Mouse (Mus musculus): ENCODE results near the gene Dnaaf5.

The Dnaaf5 gene

DNA sequence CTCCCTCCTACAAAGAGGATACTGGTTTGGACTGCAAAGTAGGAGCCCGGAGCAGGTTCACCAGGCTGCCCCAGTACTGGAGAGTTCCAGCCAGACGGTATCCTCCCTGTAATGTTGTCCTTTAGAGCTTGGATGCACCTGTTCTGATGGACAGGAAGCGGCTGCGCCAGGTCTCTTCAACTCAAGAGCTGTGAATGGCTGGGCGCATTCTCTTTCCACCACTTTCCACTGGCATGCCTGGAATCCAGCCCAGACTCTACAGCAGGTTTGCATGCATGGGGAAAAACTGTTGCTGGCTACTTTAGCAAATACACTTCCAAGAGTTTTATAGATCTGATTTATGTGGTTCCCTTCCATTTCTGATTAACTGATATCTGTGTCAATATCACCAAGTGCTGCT, 8.7 kb upstream of the Dnaaf5 start:
- peak; percentile 64 for DNase-seq

DNA sequence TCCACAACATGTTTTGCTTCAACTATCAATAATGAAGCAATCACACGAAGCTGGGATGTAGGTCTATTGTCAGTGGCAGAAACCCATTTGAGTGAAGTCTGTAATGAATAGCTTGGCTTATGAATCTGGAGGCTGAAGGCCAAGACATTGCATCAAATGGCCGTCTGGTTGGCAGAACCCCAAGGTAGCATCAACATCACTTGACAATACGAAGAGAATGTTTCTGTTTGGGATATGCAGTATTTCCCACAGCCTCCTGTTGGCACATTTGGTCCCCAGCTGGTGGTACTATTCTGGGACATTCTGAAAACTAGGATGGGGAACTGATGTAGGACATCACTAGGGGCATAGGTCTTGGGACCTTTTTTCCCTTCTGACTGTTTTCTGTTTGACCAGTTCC, 6.1 kb upstream of the Dnaaf5 start:
- peak; percentile 57 for DNase-seq

DNA sequence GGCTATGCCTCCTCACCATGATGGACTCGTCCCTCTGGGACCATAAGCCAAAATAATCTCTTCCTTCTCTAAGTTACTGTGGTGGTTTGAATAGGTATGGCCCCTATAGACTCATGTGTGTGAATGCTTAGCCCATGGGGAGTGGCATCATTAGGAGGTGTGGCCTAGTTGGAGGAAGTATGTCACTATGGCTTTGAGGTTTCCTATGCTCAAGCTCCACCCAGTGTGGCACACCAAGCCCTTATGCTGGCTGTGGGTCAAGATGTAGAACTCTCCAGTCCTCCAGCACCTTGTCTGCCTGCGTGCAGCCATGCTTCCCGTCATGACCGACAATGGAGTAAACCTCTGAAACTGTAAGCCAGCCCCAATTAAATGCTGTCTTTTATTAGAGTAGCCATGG, 4.3 kb upstream of the Dnaaf5 start:
- no peak for DNase-seq

DNA sequence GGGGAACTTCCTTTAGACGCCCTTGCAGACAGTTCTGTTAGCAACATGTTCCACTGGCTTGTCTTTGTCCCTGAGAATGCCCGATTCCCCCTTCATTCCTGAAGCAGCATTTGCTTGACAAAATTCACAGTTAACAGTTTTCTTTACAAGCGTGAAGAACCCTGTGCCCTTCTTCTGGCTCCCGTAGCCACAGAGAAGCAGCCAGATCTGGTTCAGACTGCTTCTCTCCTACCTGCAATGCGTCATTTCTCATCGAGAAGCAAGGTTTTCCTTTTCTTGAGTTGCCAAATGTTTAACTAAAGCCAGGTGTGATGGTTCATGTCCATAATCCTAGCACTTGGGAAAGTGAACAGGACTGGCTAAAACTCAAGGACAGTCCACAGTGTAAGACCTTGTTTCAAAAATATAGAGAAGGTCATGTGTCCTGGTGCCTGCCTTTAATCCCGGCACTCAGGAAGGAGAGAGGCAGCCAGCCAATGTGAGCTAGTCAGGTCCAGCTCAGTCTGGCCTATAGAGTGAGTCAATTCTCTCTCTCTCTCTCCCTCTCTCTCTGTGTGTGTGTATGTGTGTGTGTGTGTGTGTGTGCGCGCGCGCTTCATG, 3.4 kb upstream of the Dnaaf5 start:
- DNase-seq = peak; percentile 71

DNA sequence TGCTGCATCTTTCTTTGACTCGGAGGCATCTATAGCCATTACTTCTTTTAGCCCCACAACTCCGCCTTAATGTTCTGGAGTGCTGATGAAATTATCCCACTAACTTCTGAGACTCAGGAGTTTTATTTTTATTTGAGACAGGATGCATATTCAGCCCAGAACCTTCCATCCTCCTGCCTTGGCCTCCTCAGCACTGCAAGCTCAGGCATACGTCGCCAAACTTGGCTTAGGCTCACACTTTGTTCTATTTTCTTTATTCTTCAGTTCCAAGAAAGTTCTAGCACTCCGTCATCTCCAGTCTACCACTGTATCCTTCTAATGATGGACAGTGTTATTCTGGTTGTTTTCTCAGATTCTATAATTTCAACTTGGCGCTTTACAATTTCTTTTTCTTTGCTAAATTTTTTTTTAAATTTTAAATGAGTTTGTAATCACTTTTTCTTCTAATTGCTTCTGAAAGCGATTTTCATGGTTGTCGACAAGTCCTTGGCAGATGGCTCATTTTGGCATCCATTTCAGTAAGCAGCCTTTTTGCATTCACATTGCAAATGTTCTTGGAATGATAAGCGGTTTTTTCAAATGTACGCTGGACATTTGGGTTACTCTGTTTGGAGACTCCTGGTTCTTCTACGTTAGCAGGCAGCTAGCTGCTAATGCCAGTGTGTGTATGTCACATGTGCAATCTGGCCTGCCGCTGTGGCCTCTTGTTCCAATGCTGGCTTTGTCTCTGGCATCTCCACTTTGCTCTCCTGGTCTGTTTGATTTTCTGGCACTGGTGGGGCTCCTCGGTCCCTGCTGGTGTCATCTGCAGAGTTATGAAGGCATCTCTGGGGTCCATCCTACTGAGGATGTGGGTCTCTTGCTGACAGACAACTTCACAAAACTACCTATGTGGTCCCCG, 2.6 kb upstream of the Dnaaf5 start:
- peak; percentile 75 for DNase-seq

DNA sequence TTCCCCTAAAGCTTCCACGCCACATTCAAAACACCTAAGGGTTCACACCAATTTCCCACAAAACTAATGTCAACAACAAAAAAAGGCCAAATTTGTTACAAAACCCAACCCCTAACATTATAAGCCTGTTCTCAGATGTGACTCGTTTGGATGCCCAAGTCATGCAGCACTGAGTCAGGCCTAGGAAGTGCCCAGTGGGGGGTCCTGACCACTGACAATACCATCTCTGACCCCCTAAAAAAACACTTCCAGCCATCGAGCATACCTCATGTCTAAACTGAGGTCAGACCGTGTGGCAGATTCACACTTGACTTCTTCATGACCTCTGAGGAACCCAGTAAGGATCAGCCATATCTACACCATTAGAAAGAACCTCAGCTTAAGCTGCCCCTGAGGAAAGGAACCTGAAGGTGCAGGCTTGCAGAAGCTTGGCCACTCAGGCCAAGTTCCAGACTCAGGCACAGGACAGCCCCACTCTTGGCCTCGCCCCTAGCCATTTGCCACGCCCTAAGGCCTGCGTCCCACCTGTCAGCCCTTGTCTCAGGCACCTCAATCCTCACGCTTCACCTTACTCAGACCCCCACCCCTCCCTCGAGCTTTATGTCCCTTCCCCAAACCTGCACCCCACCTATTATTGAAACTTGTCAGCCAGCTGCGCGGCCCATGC, 884 bp upstream of the Dnaaf5 start:
- DNase-seq = peak; percentile 81

DNA sequence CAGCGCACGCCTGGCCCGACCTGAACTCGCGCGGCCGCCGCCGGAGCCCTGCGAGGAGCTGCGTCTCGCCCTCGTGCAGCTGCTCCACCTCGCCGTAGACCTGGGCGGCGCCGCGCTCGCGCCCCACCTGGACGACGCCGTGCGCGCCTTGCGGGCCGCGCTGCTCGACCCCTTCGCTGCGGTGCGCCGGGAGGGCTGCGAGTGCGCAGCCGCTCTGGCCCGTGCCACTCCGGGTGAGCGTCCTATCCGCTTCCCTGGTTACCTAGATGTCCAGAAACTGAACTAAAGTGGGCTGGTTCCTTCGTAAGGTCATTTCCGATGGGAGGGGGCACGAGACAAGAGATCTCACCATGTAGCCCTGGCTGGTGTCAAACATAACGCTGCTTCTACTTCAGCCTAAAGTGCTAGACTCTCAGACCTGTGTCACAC, 594 bp downstream of the Dnaaf5 start:
- DNase-seq = peak; percentile 59

DNA sequence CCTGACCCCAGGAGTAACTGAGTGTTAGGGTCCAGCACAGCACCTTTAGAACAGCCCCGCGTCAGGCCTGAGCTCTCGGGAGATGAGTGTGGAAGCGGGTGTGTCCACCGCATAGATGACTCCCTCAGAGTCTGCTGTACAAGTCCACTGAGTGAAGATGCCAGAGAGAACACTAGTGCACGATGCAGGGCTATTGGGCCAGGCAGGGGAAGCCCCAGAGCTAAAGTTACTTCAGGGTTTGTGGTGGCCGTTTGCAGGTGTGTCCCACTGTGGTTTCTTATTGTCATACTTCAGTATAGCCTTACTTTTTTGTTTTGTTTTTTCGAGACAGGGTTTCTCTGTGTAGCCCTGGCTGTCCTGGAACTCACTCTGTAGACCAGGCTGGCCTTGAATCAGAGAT, 10.9 kb downstream of the Dnaaf5 start:
- no peak for DNase-seq

DNA sequence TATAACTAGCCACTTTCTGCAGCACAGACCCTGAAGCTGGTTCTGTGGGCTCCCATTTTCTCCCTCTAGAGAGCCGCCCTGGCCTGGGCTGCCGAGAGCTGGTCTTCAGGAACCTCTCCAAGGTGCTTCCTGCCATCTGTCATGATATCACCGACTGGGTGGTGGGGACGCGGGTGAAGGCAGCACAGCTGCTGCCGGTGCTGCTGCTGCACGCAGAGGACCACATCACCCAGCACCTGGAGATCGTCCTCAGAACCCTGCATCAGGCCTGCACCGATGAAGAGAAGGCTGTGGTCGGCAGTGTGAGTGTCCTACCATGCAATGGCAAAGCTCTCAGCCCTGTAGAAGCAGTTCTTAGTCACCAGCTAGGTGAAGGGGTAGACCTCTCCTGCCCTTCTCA, 11.6 kb downstream of the Dnaaf5 start:
- no peak for DNase-seq

DNA sequence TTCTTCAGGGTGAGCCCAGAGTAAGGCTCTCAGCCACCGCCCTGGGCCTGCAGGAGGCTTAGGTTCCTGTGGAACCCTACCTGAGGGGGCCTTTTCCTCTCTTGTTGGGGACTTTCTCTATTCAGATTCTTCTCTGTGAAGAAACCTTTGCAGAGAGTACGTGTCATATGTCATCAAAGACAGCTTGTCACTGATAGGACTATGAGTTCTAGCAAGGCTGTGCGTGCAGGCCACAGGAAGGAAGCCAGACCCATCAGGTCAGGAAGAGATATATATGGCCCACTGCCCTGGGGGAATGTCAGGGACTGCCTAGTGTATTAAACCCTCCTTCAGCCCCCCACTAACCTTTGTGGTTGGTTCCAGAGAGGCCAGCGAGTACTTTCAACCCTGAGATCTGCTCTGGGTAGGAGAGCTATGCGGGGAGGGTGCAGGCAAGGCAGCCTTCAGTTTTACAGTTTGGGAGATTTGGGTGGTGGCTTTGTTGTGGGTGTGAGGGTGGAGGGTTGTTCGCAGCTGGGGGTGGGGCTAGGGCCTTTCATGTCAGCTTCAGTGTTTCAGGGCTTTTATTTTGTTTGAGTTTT, 16.8 kb downstream of the Dnaaf5 start:
- no peak for DNase-seq

DNA sequence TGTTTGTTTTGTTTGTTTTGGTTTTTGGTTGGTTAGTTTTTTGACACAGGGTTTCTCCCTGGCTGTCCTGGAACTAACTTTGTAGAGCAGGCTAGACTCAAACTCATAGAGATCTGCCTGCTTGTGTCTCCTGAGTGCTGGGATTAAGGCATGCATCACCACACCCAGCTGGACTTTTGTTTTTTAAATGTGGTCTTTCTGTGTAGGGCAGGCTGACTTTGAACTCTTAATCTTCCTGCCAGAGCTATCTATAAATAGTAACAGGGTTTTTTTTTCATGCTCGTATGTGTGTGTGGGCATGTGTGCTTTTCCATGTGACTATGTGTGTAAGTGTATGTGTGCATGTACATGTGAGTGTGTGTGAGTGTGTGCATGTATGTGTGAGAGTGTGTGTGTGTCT, 17.5 kb downstream of the Dnaaf5 start:
- DNase-seq = no peak

DNA sequence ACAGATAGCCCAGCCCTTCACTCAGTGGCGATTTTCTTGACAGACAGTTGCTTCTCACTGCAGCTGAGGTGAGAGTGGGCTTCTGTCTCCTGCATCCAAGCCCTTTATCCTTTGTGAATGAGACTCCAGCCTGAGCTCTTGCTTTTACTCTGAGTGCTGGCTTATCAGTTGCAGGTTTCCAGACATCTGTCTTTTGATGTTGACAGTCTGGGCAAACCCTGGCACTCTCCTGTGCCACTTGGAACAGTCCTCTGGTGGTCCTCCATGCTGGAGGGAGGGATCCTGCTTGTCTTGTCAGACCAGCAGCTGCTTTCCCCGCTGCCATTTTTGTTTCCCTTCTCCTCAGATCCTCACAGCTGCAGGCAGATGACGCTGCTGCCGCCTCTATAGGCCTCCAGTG, 21.9 kb downstream of the Dnaaf5 start:
- no peak for DNase-seq

DNA sequence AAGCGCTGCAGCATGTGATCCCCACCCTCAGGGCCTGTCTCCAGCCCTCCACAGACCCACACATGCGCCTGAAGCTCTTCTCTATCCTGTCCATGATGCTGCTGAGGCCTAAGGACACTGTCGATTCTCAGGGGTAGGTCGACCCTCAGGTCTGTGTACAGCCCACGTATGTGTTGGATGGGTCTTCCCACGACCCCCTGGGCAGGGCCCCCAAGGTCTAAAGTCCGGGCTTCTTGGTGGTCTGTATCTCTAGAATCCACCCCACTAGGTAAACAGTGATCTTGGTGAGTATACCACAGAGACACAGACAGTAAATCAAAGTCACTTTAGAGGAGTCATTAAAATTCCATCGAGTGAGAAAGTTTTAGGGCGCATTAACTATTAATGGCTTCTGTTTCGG, 24.1 kb downstream of the Dnaaf5 start:
- DNase-seq = no peak

DNA sequence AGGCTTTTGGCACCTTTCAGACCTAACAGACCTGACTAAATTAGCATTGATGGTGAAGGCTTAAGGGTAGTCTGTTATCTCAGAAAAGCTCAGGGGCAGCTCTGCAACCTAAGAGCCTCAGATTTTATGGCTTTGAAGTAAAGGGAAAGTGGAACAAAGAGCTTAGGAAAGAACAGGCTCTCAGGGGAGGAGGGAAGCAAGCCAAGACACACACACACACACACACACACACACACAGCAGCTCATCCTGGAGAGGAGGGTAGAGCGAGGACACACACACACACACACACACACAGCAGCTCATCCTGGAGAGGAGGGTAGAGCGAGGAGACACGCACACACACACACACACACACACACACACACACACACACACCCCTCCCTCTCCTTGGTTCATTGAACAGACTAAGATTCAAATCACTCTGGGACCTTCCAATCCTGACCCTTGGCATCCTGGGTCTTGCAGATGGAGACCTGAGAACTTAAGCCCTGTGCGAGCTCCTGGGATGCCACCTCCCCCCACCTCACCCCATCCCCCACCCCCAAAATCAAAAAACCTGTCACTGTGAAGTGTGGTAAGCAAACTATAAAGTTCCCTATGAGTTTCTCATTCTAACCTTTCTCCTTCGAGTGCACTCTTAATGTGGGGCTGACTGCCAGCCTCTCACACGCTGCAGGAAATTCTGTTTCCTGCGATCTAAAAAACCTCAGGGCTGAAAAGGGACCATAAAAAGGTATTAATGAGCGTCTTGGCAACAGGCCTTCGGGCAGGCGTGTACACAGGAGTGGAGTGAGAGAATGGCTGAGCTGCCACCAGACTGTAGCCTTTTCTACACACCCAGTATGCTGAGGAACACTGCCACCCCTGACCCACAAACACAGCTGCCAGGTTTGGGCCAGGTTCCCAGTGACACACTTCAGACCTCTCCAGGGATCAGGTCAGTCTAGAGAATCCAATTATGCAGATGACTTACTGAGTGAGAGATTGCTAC, 24.8 kb downstream of the Dnaaf5 start:
- DNase-seq = peak; percentile 42

DNA sequence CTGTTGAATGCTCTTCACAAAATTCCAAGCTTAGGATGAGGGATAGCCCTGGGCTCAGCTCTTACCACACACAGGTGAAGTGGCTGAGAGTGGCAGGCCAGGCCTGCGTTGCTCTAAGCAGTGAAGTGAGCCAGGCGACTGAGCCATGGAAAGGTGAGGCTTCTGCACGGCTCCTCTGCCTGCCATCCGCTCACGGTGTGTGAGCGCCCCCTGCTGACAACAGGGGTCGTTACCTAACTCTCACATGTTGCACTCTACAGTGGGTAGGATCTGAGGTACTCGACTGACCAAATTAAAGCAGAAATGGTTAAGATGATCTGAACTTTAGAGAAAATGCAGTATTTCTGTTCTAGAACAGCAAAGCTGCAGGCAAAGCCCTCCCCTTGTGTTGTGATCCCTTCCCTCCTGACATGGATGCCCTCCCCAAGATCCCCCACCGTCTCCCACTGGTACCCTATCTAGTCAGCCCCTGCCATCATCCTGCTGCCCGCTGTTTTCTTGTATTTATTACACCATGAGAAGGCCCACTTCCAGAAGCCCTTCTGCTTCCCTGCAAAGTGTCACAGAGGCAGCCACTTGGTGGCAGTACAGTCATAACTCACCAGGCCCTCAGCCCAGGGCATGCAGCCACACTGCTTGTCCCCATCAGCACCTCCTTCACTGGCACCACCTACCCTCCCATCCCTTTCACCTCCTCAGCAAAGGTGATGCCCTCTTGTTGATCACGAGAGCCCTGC, 29.0 kb downstream of the Dnaaf5 start:
- DNase-seq = peak; percentile 74

DNA sequence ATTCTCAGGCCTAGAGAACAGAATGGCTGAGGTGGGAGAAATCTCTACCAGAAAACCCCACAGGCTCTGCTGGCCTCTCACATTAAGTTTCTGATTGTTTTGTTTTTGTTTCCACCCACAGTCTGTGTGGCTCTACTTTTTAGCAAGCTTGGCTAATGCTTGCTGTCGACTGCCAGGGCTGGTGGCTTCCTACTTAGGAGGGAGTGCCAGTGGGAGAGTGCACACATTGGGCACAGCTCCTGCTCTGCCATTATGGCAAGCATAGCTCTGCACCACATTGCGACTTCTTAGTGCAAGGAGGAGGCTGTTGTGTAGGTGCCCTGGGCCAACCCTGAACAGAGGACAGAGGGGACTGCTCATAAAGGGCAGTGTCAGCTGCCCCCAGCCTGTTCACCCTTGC, 33.1 kb downstream of the Dnaaf5 start:
- no peak for DNase-seq

DNA sequence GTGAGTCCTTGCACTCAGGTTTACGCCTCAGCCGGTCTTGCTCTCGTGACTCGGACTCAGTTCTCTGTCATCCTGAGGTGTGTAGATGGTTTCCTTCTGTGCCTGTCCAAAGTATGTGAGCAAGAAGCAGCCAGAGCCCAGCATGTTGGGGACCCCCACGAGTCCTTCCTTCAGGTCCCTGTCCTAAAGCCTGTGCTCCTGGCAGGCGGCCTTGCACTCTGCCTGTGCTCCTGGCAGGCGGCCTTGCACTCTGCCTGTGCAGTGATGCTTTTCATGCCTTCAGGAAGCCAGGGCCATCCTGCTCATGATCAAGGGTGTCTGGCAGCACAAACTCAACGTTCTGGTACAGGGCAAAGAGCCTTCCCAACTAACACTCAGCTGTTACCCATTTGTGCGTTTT, 33.6 kb downstream of the Dnaaf5 start:
- peak; percentile 48 for DNase-seq

DNA sequence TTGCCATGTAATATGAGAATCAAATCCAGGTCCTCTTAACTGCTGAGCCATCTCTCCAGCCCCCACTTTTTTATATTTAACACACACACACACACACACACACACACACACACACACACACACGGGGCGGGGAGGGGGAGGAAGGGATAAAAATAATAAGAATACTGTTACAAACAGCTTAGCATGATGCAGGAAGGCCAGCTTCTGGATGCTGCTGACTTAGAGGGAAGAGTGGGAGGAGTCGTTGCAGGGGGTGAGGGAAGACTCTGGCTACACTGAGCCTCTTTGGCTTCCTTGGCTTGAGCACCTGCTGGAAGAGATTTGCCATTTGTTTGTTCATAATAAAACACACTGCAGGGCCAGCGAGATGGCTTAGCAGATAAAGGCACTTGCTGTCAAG, 34.9 kb downstream of the Dnaaf5 start:
- DNase-seq = no peak

DNA sequence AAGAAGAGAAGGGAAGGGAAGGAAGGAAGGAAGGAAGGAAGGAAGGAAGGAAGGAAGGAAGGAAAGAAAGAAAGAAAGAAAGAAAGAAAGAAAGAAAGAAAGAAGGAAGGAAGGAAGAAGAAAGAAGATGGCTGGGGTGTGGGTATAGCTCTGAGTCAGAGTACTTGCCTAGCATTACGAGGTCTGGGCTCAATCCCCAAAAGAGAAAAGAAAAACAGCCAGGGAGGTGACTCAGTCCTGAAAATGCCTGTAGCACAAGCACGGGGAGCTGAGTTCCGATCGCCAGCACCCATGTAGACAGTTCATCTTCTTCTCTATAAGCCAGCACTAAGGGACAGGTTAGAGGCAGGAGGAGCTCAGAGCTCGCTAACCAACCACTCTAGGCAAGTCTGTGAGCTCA, 39.7 kb downstream of the Dnaaf5 start:
- DNase-seq = no peak

DNA sequence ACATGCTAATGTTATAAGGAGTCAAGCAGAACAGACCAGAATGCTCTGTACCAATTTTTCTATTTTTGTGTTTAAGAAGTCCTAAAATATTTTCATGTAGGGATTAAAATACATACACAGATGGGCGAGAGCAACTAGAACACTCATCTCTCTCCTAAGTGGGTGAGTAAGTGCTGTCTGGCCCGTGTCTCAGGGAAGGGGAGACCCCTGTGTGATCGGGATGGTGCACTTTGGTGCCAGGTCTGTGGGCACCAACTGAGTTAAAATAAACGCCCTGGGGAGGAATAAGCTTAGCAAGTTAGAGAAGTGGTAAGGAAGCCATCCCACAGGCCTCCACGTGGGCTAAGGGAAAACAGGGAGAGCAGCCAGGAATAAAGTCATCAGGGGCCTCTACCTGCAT, 40.9 kb downstream of the Dnaaf5 start:
- no peak for DNase-seq

DNA sequence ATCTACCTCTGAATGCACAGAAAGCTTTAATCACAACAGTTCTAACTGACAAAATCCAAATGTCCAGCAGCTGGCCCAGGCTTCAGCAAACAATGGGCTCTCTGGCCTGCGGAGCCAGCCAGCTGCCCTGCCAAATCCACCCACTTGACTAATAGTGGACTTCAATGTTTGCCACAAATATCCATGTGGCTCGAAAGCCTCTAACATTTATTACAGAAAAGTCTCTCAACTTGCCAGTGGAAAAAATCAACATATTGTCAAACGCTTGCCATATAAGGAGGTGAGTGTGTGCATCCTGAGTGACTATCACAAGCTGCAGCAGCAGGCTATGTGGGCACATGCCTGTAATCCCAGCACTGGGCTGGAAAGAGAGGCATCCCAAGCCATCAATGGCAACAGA, 48.8 kb downstream of the Dnaaf5 start:
- no peak for DNase-seq

DNA sequence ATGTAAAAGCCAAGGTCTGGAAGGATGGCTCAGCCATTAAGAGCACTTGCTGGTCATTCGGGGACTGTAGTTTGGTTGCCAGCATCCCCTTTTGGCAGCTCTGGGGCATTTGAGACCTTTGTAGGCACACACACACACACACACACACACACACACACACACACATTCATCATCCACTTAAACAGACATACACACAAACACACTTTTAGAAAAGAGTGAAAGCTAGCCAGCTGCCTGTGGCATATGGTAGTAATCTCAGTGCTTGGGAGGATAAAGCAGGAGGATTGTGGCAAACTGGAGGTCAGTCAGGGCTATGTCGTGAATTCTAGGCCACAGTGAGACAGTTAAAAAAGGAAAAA, 49.6 kb downstream of the Dnaaf5 start:
- DNase-seq = no peak

Data from cerebellum, adult 9-11 months (tissue).